Mouse (Mus musculus): Measurements from ENCODE around the gene Olfr1043.
"Not testable (repeated sequence)": the region's sequence is repeated elsewhere in the genome, so short reads cannot be mapped to it uniquely, and the experiment has no call there.

The Olfr1043 gene

GRCm38 (mm10) chr2:86167422-86167821, at the start of gene Olfr1043:
TSS of gene Olfr1043 (minus strand) at chr2:86167522.
- DNase-seq: no peak

GRCm38 (mm10) chr2:86202909-86203308, 35.6 kb upstream of the Olfr1043 start, which contains the start of gene Olfr1045:
TSS of gene Olfr1045 (minus strand) at chr2:86203009.
- DNase-seq: no peak

DNA sequence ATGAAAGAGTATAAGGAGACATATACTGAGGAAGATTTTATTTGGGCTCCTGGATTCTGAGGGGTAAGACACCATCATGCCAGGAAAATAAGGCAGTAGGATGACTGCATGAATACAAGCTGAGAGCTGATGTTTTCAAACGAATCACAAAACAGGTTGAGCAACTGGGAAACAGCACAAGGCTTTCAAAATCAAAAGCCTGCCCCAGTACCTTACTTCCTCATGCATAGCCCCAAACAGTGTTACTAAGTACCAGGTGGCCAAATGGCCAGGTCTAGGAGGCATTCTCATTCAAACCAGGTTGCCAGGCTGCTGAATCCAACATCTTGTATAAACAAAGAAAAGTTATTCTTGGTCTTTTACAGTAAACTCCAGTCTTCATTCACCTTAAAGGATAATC, 28.5 kb upstream of the Olfr1043 start:
- DNase-seq: no peak

GRCm38 (mm10) chr2:86185583-86185982, 18.3 kb upstream of the Olfr1043 start, which contains the start of gene Olfr52:
TSS of gene Olfr52 (minus strand) at chr2:86185683.
- no peak for DNase-seq

- DNase-seq: no peak
Observed at GRCm38 (mm10) chr2:86179950-86180349, 12.6 kb upstream of the Olfr1043 start.

- DNase-seq: no peak
Observed at GRCm38 (mm10) chr2:86177720-86178119, 10.4 kb upstream of the Olfr1043 start, which contains the start of gene Olfr1044. TSS of gene Olfr1044 (minus strand) at chr2:86177820.

GRCm38 (mm10) chr2:86175422-86175821, 8.1 kb upstream of the Olfr1043 start:
- DNase-seq: not testable (repeated sequence)

- DNase-seq: no peak
Observed at GRCm38 (mm10) chr2:86161738-86162137, 5.6 kb downstream of the Olfr1043 start, which contains the start of gene Olfr1042. TSS of gene Olfr1042 (minus strand) at chr2:86161838.

DNA sequence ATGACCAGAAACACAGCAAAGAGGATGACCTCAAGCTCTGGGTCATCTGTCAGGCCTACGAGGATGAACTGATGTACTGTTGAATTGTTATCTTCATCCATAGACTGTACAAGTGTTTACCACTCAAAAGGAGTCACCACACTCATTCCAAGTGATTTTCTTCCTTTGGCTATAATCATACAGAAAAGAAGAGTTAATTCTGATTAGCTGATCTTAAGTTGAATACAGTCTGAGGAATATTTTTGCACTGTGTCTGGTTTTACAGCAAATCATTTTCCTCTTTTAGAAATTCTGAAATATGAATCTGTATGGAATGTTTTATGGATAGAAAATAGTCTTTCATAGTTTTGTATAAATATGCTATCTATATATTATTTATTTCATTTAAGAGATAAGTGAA, 20.7 kb downstream of the Olfr1043 start, which contains the start of gene Olfr1040:
Gene Olfr1040, minus strand, starts transcription at position 101 of the 400 bp plus-strand sequence.
- no peak for DNase-seq

DNA sequence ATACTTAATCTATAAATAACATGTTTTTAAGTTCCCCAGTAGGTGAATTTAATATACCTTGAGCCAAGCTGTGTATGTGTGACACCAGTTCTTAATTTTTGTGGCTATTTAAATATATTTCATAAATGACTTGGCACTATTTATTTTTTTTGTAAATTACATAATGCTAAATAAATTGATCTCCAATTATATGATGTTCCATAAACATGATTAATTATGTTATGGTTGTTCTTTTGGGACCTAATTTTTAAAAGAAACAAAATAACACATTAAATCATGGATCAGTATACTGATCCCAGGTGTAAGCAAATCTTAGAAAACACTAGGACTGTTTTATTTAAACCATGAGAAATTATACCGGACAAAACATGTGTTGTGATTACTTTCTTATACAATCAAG, 31.5 kb downstream of the Olfr1043 start, which contains the start of gene Olfr1039:
Gene Olfr1039, minus strand, starts transcription at position 101 of the 400 bp plus-strand sequence.
- DNase-seq: no peak

Data from right cerebral cortex, postnatal 14 days (tissue).